Mouse (Mus musculus): ENCODE results near the gene Gm10477.

- TF ChIP-seq CTCF (IDR thresholded peaks at IDR 0.05; ENCODE audit: low read depth) (peak; percentile 66), EP300 (IDR thresholded peaks at IDR 0.05; ENCODE audit: low read depth) (no peak)
Measured at GRCm38 (mm10) chrX:56531266-56531665, 6.7 kb downstream of the Gm10477 start.

Measured in liver, postnatal 0 days (tissue).